Mouse (Mus musculus) brain, embryonic 18.5 days (tissue): ENCODE measurements around the gene Ilk.

Experiments used
- DNase-seq: peaks from one replicate; pipeline ENCODE4 v3.0.0-alpha.2; 2012; ENCODE audit warnings: low read depth, low spot score

Ilk gene

DNA sequence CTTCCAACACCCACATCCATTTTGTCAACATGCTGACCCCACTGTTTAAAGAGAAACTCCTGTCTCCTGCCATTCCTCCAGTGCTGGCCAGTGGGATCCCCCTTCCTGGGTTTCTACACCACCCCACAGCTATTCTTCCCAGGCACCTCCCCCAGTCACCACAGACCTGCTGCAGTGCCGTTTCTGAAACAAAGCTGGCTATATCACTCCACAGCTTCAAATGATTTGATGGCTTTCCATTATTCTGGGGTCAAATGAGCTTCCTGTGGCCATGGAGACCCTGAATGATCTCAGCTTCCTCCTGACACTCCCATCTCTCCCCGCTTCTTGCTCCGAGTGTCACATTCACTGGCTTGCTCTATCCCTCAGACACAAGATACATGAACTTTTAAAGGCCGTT, 48.2 kb downstream of the Ilk start:
- no peak for DNase-seq

DNA sequence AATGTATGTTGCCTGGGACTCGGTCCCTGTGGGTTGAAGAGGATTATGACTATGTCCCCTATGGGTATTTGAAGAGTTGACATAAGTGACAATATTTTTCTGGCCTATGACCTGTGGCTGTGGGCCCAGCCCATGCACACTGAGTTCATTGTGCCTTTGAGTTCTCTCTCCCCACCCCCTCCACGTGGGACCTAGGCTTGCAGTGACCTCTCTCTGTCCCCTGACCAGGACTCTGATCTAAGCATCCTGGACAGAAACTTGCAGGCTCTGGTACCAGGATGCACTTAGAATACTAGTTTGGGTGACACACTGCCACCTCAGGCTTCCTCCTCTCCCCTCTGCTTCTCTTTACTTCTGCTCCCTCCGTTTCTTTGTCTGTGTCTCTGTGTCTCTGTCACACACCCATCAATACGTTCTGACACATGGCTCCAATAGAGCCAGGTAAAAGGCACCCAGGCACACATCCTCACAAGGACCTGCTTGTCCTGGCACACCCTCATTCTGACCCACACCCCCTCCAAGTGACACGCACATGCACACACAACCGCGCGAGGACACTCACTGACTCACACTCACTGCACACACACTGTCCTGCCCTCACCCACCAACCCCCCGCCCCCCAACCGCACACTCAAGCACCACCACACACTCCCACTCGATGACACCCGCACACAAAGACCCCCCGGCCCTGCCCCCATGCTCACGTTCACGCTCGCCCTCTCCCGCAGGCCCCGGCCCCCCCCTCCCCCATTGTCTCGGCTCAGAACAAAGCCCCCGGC, 50.3 kb downstream of the Ilk start:
- no peak for DNase-seq

- DNase-seq, result no peak
These were observed 51.1 kb downstream of the Ilk start, which contains the start of gene Dchs1 for GRCm38 (mm10) chr7:105787285-105788140. Gene Dchs1, minus strand, starts transcription at chr7:105787654.

DNA sequence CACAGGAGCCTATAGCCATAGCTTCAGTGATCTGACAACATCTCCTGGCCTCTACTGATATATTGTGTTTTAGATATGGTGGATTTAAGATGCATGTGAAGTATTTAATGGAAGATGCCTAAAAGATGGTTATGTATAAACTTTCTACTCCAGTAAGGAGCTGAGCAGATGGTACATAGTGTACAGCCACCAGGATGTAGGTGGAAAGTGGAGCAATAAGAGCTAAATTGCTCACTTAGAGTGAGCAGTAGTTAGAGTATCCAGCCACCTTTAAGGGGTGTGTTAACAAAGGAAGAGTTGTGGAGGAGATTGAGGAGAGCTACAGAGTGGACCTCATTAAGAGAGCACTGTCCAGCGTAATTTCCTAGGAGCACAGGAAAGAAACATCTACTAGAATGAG, 54.8 kb downstream of the Ilk start:
- DNase-seq, result no peak
